Mouse (Mus musculus) cerebellum, adult 9-10 months (tissue): ENCODE results near the gene Brms1.
A peak's percentile ranks its signal among the peaks of the same experiment; 100 is the strongest.

ENCODE experiments used
- DNase-seq: peaks from one replicate; pipeline ENCODE4 v3.0.0; 2022

Brms1 gene

DNA sequence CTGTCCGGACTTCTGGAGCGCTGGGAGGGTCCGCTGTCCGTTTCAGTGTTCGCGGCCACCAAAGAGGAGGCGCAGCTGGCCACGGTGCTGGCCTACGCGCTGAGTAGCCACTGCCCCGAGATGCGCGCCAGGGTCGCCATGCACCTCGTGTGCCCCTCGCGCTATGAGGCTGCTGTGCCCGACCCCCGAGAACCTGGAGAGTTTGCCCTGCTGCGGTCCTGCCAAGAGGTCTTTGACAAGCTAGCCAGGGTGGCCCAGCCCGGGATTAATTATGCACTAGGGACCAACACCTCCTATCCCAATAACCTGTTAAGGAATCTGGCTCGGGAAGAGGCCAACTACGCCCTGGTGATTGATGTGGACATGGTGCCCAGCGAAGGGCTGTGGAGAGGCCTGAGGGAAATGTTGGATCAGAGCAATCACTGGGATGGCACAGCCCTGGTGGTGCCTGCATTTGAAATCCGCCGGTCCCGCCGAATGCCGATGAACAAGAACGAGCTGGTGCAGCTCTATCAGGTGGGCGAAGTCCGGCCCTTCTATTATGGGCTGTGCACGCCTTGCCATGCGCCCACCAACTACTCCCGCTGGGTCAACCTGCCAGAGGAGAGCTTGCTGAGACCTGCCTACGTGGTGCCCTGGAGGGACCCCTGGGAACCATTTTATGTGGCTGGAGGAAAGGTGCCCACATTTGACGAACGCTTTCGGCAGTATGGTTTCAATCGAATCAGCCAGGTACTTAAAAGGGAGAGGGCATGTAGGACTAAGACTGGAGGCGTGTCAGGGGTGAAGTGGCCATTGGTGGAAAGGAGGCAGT, 1.6 kb upstream of the Brms1 start:
- DNase-seq: peak; percentile 68

DNA sequence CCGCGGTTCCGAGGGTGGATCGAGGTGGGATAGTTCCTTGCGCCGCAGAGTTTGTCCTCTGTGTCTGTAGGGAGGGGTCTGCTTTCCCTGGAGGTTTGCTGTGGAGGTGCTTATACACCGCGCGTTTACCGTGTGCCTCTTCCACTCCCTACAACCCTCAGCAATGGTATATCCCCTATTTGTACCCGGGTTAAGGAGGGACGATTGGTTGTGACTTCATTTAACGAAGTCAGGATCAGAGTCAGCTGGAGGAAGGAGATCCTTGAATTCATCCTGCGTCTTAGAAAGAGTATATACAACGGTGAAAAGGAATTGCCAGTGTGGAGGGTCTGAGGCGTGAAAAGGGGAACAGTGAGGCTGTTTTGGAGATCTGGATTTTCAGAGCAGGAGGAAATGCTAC, 434 bp downstream of the Brms1 start:
- no peak for DNase-seq

DNA sequence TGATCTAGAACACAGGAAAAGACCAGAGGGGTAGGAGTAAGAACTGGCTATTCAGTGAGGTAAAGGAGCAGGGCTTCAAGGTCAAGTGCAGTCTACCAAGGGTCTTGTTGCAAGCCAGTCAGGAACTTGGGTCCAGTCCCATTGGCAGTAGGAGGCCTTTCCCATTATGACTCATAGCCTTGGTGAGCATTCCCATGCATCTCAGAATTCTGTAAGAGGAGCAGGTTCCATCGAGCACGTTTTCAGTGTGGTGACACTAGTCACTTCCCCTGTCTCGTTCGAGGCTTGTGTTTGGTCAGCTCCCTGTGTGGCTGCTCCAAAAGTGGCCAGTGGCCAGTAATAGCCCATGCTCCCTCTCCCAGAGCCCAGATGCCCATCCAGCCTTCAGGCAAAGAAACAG, 4.4 kb downstream of the Brms1 start:
- DNase-seq: peak; percentile 44

DNA sequence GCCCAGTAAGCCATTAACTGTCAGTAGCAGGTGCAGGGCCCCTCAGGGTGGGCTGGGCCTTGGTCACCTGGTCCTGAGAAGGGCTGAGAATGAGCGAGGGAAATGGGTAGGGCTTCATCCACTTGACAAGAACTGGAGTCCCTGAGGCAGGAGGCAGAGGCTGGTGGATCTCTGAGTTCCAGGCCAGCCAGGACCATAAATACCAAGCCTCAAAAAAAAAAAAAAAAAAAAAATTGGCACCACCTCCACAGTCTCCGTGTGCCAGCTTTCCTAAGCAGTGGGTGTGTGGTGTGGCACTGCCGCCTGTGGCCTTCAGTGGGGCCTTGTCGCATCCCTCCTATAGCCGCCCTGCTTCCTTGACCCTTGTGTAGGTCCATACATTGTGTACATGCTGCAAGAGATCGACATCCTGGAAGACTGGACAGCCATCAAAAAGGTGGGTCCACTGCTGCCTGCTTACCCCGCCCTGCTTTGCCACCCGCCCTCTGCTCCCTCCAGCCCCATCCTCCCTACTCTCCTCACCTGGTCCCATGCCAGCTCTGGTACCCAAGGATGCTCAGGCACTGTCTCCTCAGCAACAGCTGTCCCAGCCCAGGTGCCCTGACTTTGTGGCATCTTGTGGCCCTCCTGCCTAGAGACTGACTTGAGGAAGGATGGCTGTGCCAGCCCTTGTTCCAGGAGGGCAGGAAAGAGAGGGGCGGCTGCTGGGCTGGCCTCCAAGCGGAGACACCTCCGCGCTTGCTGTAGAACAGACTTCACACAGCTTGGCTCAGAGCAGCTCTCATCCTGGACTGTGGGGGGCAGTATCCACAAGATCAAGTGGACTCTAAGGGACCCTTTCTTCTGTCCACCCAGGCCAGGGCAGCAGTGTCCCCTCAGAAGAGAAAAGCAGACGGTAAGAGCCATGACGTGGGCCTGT, 7.2 kb downstream of the Brms1 start:
- DNase-seq: no peak

DNA sequence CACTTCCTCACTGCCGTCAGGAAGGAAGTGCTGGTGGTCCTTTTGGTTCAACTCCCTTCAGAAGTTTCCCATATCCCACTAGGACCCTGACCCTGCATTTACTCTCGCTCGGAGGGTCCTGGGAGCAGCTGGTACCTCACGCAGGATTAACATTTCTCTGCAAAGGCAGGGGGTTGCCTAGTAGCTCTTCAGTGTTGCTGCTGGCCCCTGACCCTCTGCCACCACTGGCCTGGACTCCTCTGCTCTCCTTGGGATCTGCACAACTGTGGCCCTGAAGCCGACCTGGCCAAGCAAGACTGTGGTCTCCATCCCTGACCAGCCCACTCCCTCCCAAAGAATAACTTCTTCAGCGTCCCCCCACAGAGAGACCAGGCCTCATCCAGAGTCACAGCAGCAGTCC, 8.2 kb downstream of the Brms1 start:
- peak; percentile 43 for DNase-seq

DNA sequence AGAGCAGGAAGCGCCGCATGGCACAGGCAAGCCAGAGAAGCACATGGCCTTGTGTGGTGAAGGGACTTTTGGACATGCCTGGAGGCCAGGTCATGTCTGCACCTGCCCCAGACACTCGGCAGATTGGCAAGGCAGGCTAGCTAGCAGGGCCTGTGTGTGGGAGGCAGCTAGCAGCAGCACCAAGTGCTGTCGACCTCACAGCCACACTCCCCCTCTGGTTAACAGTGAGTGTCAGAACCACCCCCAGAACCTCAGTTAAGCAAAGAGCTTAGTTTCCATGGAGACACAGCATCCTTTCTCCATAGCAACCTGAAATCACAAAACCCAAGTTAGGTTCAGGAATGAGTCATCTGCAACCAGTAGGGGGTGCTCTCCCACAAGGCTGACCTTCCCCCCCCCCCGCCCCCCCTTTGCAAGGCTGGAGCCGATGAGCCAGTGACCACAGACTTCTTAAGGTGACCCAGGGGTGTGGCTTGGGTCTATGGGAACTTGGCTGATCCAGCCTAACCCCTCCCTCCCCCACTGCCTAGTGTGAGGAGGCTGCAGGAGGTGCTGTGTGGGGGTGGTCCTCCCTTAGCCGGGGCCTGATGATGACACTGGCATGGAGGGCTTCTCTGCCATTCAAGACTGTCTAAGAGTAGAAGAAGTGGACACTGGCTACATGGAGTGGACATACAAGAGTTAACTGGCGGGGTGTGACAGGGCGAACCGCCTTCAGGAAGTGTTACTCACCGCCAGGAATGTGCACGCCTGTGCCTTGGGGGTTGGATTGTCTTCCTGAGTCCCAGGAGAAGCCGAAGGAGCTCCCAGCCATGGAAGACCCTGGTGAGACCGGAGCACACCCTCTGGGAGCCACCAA, 9.1 kb downstream of the Brms1 start, which contains the start of gene Rin1:
Gene Rin1, plus strand, starts transcription at position 435 of the 859 bp plus-strand sequence.
- no peak for DNase-seq

DNA sequence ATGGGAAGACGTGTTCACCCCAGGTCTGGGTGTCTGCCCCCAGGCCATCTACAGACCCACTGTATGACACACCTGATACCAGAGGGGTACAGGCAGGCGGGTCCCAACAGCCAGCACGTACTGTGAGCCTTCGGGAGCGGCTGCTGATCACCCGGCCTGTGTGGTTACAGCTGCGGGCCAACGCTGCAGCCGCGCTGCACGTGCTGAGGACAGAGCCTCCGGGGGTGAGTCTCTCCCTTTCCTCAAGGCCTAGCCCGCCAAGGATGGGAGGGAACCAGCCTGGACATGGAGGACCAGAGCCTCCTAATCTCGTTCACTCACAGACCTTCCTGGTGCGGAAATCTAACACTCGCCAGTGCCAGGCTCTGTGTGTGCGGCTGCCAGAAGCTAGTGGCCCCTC, 9.9 kb downstream of the Brms1 start:
- DNase-seq: peak; percentile 51

DNA sequence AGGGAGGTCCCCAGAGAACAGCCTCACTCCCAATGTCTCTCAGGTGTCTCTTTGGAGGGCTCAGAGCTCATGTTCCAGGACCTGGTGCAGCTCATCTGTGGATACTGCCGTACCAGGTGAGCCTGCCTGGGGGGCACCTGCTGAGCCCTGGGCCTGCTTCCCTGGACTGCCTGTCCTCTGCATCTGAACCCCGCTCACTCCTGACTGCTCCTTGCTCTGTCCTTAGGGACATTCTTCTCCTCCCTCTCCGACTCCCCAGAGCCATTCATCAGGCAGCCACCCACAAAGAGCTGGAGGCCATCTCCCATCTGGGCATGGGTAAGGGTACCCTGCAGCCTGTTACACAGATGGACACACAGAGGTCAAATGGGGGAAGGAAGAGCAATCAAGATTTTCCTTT, 10.4 kb downstream of the Brms1 start:
- peak; percentile 59 for DNase-seq

DNA sequence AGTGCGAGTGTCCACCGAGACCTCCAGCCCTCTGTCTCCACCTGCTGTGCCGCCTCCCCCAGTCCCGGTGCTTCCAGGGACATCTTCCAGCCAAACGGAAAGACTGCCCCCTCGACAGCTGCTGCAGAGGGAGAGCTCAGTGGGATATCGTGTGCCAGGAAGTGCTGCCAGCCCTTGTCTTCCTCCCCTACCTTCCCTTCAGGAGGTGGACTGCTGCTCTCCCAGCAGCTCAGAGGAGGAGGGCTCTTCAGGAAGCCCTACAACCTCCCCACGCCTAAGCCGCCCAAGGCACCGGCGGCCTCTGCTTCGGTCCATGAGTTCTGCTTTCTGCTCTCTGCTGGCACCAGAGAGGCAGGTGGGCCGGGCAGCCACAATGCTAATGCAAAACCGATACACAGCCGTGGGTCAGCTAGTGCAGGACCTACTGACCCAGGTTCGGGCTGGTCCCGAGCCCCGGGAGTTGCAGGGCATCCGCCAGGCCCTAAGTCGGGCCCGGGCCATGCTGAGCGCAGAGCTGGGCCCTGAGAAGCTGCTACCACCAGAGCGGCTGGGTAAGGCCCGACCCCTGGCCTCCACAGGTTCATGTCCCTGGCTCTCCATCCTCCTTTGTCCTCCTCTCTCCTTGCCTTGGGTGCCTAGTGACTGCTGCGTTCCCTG, 11.1 kb downstream of the Brms1 start:
- DNase-seq: no peak

DNA sequence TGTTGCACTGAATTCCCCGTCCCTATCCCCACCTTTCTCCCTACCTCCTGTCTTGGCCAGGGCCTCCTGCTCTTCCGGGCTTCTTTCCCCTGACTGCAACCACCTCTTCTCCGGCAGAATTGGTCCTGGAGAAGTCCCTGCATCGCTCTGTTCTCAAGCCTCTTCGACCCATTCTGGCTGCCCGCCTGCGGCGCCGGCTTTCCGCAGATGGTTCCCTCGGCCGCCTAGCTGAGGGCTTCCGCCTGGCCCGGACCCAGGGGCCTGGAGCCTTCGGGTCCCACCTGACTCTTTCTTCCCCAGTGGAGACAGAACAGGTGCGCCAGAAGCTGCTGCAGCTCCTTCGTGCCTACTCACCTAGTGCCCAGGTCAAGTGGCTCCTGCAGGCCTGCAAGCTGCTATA, 11.7 kb downstream of the Brms1 start:
- peak; percentile 78 for DNase-seq

DNA sequence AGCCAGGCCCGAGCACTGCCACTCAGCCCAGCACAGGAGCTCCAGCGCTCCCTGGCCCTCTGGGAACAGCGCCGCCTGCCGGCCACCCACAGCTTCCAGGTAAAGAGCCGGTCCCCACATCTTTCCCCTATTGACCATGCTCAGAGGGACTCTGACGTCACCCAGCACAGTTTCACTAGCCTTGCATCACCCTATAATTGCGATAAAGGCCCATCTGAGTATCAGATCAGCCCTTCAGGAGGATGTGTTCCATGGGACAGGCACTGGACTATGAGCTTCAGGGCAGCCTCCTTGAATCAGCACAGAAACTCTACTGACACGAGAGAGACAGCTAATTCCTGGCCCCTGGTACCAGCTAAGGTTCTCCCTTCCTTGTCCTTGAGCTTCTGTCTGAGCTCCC, 12.8 kb downstream of the Brms1 start:
- DNase-seq: peak; percentile 79

DNA sequence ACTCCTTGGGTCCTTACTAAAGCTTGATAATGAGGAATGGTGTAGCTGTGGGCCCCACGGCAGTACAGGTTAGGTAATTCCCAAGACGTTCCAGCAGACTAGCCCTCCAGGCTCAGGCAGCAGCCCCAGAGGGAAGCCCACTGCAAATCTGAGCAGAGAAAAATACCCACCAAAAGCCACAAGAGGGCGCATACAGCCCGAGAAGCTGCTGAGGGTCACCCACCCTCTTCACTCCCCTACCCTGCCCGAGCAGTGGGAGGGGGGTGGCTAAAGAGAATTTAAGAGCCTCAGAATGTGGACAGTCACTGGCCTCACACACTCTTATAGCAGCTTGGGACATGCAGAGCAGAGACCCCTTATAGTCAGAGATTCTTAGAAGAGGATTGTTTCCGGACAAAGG, 15.1 kb downstream of the Brms1 start:
- DNase-seq: no peak

DNA sequence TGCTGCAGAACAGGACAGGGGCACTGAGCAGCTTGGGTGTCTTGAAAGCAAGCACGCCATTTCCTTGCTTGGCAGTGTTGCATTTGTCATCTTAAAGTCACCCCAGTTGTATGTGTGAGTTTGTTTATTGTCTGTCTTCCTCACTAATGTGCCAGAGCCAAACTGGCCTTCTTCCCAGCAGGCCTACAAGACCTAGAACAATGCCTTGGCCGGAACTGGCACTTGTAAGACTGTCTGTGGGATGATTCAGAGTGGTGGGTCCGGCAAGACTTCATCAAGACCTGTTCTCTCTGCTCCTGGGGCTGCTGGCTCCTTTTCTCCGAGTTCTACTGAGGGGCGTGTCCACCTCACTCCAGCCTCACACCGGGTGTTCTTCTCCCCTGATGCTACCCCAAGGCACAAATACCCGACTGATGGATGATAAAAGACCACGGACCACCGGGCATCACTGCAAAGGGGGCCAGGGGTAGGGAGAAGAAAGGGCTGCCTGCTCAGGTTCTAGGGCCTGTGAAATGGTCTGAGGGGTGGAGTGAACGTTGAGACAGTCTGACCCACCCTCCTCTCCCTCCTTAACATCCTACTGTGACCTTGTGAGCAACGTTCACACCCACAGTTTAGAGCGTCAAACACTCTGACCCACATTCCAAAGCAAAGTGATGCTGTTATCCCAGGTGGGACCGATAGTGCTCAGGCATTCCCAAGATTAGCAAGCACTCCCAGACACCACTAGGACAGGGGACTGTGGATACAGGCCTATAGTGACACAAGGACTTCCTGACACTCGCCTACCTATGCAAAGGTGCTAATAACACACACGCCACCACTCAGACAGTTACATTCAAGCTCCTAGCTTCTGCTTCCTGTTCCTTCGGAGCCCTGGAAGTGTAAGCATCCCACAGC, 17.0 kb downstream of the Brms1 start:
- DNase-seq: no peak

DNA sequence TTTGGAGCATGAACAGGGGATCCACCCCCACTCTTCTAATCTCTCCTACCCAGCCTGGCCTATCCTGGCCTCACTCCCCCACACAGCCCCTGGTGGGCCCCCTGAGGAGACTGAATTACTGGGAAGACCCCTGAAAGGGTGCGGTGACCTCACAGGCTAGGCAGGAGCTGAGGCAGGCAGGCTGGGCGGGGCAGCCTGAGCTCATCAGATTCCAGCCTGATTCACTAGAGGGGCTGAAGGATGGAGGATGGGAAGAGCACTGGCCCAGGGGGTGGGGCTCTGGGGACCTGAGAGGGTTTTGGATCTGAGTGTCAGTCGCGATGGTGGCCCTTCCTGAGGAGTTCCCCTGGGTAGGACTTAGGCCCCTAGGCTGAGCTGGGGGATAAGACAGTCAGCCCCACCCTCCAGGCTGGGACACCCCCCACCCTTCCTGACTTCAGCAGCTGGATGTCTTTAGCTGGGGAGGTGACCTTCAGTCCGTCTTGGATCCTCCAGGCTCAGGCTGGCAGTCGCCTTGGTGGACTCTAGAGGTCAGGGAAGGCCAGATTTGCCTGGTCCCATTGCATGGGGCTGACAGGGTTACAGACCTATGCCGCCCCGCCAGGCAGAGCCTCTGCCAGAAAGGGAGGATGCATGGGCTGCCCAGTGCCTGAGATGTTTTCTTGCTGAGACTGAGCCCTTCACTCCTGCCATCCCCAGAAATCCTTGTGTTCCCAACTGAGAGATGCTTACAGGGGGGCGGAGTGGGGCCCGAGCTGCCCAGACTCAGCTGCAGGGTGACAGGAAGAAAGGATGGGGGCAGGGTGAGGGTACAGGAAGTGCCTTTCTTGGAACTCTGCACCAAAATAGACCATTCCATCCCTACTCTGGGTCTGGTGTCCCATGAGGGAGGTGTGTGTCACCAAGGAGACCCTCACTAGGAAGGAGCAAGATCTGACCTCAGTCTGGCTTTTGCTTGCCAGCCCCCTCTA, 17.9 kb downstream of the Brms1 start:
- DNase-seq: no peak

DNA sequence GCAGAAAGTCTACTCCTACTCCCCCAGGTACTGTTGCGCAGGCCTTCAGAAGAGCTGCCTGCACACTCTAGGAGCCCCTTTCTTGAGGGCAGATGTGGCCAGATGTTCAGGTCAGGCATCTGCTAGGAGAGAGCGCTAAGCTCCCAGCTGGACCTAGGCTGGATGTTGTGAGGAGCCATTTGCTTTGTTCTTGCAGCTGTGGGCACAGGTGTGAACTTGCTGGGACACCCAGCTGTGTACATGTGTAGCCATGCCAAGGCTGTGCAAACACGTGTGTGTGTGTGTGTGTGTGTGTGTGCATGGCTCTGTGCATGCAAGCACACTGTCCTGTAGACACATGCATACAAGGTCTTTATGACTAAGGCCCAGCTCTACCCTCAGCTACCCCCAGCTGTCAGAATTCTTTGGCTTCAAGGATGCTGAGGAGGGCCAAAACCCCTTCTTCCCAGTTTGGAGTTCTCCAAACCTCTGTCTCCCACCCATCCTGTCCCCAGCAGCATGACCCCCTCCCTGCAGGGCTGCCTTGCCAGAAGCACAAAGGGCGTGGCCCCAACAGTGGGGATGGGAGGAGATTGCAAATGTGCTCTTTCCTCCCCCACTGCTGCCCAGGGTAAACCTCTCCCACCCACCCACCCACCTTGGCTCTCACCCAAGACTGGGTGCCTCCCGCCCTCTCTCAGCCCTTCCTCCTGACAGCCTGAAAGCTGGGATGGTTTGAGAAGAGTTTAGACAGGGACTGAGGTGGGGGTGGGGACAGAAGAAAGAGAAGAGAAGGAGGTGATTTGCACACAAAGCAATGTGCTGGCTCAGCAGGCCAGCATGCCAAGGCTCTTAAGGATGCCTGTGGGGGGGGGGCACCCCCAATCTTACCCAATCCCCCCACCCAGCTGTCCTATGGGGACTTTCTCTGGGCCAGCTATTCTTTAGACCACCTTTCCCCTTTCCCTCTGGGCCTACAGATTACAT, 19.5 kb downstream of the Brms1 start:
- no peak for DNase-seq

DNA sequence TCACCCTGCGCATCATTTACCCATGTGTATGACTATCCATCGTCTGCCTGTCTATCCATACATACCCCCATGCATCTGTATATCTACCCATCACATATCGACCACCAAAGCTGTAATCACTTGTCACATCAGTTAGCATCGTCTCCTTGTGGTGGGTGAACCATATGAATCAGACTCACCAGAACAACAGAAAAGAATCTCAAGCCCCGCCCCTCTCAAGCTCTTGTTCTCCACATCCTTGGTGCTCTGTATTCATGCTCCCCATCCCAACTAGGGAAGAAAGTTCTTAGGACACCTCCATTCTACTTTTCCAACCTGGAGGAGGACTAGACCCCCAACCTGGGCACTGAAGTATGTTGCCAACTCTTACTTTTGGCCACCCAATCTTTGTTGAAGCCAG, 20.9 kb downstream of the Brms1 start:
- DNase-seq: no peak

DNA sequence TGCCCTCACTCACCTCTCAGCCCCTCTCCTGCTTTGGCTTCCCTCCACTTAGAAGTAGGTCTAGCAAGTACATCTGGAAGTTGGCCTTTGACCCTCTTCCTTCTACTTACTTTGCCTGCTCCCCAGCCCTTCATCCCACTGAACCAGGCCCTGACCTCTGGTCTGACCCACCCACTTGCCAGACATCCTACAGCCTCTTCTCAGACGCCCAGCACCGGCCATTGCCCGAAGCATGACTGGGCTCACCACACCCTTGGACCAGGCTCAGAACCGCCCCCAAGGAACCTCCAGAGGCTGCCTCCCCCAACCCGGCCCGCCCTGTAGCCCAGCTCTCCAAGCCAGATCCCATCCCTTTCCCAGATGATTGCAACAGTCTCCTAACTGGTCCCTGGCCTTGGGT, 21.3 kb downstream of the Brms1 start:
- no peak for DNase-seq

DNA sequence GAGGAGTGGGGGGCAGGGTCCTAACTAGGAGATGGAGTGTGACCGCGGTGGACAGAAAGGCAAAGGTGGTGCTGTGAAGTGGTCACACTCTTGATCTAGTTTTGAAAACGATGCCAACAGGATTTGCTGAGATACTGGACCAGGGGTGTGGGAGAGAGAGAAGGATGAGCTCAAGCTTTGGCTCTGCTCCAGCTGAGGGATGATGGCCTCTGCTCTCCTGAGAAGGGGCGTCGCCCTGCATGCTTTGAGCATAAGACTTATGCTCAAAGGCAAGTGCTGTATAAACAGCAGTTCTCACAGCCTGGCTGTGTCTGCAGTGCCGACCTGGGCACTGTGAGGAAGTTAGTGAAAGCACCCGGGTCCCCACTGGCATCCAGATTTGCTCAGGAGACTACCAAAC, 23.9 kb downstream of the Brms1 start:
- DNase-seq: no peak
